Mouse (Mus musculus) ES-CJ7 (cell line): Measurements from ENCODE around the gene Xndc1.
A peak's percentile ranks its signal among the peaks of the same experiment; 100 is the strongest.

Source experiments
- DNase-seq: peaks from one replicate; pipeline ENCODE4 v3.0.0; 2011; ENCODE audit warnings: low read depth, low spot score

Gene Xndc1

DNA sequence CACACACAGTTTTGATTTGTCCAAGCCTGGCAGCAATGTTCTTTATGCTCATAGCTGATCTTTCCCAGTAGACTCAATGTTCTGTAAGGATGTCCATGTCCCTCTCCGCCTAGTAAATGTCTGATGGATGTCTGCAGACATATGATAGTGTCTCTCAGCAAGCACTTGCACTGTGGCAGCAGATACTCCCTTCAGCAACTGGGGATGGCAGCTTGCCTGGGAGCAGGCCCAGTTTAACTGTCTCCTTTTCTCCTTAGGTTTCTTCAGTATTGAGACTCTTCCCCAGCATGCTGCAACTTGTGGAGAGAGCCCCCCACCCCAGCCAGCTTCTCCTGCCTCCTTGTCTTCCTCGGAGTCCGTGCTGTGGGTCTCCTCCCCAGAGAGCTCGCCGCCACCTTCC lies 16.5 kb downstream of the Xndc1 start:
- no peak for DNase-seq

DNA sequence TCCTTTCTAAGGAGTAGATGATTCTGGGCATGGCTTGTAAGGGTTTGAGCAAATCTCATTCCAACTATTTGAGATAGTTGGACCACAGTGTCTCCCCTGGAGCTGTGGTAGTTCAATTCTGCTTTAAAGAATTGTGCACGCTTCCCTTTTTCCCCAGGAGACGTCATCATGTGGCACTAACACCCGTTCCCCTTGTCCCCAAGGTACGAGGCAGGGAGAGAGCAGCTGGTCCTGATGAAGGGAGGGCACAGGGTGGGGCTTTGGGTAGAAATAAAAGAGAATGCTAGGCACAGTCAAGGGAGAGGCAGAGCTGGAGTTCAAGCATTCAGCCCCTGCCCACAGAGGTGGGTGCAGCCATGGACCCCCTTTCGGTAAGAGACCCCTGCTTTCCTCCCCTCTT lies 17.5 kb downstream of the Xndc1 start, which contains the start of gene Trpc2:
Gene Trpc2, plus strand, starts transcription at position 301 of the 400 bp plus-strand sequence.
- DNase-seq, result no peak

DNA sequence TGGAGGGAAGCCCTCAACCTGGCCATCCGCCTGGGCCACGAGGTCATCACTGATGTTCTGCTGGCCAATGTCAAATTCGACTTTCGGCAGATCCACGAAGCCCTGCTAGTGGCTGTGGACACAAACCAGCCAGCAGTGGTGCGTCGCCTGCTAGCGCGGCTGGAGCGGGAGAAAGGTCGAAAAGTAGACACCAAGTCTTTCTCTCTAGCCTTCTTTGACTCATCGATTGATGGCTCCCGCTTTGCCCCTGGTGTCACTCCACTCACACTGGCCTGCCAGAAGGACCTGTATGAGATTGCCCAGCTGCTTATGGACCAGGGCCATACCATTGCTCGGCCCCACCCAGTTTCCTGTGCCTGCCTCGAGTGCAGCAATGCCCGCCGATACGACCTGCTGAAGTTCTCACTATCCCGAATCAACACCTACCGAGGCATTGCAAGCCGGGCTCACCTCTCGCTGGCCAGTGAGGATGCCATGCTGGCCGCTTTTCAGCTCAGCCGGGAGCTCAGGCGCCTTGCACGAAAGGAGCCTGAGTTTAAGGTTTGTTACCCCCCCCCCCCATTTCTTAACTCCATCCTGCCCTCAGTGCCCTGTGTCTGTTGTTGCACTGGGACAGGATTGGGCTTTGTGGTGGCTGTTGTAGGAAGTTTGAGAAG lies 18.9 kb downstream of the Xndc1 start:
- DNase-seq, result no peak

DNA sequence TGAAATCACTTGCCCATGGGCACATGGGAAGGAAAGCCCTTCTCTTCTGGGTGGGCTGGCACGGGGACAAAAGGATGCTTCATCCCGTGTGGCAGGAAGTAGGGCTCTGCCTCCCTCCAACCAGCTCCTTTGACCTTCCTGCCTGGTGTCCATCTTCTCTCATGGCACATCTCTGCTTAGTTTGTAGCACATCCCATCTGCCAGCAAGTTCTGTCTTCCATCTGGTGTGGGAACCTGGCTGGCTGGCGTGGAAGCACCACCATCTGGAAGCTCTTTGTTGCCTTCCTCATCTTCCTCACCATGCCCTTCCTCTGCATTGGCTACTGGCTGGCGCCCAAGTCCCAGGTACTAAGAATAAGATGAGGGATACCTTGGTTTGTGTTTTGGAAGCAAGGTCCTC lies 22.0 kb downstream of the Xndc1 start:
- DNase-seq, result no peak

DNA sequence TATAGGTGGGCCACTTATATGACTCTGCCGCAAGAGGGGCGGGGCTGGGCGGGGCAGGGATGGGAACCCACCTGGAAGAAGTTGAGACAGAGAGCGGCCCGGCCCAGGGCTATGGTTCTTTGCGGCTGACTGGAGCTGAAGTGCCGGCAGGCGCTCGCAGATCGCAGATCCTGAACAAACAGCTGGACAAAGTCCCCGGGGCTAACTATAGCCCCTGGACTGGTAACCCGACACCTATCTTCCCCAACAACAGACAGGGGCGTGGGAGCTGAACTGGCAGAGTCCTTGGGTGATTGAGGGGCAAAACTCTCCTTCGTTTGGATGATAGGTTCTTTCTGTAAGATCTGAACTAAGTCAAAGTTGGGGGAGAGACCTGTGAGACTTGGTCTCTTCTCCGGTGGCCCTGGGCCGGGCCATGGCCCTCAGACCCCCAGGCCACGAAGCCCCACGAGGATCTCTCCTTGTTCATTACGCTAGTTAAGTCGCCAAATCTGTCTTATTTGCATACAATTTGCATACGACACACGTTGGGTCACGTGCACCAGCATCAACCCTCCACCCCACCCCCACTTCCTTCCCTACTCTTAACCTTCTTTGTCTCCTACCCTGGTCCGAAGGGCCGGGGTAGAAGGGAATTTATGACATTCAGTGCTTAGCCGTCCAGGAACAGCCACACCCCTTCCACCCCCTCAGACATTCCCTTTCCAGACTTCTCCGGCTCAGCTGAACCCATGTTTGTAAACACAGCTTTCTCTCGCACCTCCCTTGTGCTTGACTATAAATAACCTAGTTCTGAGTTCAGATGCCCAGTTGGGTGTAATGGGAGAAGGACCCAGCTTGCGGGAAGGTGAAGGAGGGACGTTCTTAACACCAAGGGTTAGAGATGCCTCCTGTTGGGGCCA lies 34.7 kb downstream of the Xndc1 start:
- peak; percentile 82 for DNase-seq

DNA sequence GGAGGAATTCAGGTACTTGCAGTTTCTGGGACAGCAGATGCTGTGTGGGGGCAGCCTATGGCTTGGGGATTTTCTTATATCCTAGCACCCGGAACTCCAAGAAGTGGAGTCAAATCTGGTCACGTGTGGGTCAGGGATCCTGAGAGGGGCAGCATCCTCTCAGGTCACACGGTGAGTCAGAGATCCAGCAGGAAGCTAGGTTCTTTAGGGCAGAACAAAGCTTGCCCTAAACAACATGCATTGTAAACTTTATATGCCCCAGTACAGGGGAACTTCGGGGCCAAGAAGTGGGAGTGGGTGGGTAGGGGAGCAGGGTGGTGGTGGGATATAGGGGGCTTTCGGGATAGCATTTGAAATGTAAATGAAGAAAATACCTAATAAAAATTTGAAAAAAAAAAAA lies 35.6 kb downstream of the Xndc1 start:
- DNase-seq, result no peak

DNA sequence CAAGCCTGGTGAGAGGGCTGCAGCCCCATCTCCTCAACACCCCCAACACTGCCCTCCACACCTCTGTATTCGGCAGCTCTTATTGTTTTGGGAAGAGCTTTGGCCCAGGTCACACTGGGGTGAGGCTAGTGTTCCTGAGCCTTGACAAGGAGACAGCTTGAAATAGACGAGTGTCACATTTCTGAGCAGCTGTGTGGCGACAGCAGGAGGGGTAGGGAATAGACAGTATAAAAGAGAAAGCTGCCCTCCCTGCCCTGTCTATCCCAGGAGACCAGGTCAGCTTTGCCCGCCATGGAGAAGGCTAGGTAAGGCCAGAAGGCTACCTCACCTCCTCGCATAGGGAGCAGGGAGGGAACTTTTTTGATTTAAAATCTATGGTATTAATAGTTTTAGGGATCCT lies 36.2 kb downstream of the Xndc1 start, which contains the start of gene Art1:
Gene Art1, plus strand, starts transcription at position 257 of the 400 bp plus-strand sequence.
- no peak for DNase-seq

DNA sequence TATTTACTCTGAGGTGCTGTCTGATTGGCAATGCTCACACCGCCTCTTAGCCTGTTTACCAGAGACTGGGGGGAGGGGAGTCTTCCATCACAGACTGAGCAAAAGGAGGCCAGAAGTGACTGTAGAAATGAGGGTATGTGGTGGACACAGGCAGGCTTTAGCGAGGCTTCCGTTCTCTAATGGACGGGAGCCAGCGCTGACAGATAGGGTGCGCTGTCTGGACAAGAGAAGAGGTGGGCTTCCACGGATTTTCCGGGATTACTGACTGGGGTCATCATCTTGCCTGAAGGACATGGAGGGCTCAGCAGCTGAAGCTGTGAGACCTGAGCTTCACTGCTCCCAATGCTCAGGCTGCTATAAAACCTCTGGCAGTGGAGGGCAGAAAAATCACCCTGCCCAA lies 36.9 kb downstream of the Xndc1 start:
- DNase-seq, result no peak

DNA sequence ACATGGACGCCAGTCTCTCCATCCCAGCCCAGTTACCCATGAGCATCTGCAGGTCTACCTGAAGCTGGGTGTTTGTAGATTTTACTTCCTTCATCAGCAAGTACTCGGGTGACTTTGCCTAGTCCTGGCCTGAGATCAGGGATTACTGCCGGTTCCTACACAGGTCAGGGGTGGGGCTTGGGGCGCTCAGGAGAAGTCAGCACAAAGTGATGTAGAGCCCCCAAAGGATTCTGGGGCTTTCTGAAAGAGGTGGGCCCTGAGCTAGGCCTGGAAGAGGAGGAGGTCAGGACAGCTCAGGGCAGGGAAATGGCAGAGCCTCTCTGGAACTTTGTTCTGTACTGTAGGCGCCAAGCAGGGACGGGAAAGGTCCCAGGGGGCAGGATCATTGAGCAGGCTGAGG lies 37.4 kb downstream of the Xndc1 start:
- peak; percentile 51 for DNase-seq

DNA sequence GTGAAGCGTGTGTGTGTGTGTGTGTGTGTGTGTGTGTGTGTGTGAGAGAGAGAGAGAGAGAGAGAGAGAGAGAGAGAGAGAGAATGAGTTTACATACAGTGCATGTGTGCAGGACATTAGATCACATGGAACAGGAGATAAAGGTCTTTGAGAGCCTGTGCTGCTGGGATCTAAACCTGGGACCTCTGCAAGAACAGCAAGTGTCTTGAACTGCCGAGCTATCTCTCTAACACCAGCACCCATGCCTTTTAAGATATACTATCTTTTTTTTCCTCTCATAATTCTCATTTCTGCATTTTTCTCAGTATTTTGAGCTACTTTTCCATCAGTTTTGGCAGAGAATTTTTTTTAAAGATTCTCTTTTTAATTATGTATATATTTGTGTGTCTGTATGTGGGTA lies 38.2 kb downstream of the Xndc1 start:
- DNase-seq, result no peak

DNA sequence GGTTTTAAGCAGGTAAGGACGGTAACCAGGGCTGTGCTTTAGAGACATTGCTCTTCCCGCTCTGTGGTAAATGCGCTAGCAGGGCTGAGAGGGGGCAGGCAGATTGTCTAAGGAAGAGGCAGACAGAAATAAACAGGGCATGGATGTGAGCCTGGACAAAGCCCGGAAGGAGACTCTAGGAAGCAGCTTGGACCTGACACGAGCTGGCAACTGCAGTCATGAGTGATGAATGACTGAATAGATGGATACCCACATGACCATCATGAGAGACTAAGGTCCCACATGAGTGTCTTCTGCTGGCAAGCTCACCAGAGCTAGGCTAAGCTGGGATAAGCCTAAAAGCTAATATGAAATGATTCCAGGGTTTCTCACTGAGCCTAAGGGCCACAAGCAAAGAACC lies 38.8 kb downstream of the Xndc1 start:
- no peak for DNase-seq

DNA sequence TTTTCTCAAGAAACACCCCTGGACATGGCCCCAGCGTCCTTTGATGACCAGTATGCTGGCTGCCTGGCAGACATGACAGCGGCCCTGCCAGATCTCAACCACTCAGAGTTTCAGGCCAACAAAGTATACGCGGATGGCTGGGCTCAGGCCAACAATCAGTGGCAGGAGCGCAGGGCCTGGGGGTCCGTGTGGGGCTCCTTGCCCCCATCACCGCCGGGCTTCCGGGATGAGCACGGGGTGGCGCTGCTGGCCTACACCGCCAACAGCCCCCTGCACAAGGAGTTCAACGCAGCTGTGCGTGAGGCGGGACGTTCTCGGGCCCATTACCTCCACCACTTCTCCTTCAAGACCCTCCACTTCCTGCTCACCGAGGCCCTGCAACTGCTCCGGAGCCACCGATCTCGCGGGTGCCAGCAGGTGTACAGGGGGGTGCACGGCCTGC lies 41.4 kb downstream of the Xndc1 start:
- DNase-seq, result peak; percentile 46

DNA sequence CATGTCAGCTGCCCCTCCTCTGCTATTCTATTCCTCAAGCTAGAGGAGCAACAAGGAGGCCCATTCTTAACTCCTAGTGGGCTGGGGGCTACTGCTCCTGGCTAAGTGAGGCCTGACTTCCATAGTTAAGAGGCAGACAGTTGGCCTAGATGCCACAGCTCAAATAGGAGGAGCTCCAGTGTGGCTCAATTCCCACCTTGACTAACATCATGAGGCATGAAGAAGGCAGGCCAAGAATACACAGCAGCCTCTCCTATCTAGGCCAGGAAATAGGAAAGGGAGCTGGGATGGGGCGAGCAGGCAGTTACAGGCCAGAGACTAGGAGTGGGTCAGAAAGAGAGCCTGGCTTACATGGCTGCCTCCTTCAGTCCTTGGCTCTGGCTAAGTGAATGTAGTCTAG lies 42.9 kb downstream of the Xndc1 start:
- no peak for DNase-seq

DNA sequence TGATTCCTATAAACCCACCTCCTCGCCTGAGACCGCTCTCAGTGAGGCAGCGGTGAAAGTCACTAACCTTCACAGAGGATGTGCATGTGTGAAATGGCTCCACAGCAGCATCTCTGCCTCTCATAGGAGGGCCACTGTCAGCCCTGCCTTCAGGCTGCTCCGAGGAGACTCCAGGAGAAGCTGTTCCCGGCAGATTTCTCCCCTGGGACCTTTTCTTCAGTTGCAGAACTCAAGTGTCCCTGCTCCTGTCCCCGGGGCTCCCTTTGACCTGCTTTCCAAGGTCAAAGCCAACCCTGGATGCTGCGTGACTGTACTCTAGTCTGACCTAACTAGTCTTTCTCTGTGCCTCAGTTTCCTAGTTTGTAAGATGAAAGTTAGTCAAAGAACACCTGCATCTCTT lies 43.9 kb downstream of the Xndc1 start, which contains the start of gene Art5:
Gene Art5, minus strand, starts transcription at position 319 of the 400 bp plus-strand sequence.
- no peak for DNase-seq

DNA sequence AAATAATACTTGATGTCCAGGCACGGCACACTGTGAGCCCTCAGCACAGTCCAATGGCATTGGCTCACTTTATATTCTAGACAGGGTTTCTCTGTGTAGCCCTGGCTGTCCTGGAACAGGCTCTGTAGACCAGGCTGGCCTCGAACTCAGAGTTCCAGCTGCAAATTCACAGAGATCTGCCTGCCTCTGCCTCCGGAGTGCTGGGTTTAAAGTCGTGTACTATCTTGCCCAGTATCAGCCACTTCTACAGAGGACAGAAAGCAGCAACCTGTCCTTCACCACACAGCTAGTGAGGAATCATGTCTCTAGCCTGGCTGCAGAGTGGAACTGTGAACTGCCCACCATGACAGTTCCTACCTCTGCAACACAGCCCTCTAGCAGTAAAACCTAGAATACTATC lies 44.4 kb downstream of the Xndc1 start:
- DNase-seq, result no peak

DNA sequence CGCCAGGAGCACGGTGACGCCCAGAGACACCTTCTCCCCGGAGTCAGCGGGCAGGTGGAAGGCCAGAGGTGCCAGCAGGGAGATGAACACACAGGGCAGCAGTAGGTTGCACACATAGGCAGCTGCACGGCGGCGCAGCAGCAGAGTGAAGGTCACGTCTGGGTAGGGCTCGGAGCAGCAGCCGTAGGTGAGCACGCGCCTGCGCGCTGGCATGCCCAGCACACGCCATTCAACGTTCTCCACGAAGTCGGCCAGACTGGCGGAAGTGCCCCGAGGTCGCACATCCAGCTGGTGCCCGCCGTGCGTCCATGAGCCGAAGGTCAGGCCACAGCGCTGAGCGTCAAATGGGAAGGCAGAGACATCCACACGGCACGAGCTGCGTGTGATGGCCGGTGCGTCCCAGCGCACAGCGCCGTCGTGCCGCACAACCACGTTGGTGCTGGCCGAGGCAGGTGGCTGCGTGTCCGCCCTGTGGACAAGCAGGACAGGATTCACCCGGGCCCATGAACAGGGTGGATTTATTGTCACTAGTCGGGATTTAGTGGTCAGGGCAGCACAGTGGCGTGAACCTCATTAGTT lies 47.9 kb downstream of the Xndc1 start:
- DNase-seq, result peak; percentile 52

DNA sequence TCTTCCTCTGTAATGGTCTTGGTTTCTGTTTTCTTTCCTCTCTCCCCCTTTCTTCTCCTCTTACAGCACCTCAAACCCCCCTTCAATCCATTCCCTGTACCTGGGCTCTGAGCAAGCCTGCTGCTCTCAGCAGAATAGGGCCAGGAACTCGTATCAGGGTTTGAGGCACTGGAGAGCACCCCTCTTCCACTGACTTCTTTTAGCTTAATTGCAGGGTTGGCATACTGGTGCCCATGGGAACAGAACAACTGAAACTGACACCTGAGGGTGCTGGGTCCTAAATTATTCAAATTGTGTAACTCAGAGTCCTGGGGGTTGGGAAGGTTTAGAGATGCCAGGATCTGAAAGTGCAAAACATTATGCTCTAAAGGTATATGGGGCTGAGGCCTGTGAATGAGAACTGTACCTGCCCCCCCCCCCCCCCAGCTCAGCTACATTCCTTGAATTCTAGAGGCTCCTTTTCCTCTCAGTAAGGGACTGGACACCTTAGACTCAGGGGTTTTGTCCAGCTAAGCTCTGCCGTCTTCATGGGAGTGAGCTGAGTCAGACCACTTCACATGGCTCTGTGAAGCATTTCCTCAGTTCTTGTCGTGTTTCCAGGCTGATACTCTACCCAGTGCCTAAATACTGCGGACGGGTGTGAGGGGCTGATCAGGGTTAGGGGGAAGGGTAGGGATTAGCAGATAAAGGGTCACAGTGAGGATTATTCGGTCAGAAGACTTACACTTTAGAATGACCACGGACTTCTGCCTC lies 51.4 kb downstream of the Xndc1 start, which contains the start of gene Chrna10:
Gene Chrna10, minus strand, starts transcription at position 250 of the 753 bp plus-strand sequence.
- no peak for DNase-seq

DNA sequence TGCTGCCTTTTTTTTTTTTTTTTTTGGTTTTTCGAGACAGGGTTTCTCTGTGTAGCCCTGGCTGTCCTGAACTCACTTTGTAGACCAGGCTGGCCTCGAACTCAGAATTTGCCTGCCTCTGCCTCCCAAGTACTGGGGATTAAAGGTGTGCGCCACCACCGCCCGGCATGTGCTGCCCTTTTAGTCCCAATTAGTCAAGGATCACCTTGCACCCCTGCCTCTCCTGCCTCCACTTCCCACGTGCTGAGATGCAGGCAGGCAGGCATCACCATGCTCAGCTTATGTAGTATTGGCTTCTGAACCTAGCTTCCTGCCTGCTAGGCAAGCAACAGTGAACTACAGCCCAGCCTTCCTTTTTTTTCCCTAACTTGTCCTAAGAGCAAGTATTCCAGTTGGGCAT lies 52.1 kb downstream of the Xndc1 start:
- no peak for DNase-seq

DNA sequence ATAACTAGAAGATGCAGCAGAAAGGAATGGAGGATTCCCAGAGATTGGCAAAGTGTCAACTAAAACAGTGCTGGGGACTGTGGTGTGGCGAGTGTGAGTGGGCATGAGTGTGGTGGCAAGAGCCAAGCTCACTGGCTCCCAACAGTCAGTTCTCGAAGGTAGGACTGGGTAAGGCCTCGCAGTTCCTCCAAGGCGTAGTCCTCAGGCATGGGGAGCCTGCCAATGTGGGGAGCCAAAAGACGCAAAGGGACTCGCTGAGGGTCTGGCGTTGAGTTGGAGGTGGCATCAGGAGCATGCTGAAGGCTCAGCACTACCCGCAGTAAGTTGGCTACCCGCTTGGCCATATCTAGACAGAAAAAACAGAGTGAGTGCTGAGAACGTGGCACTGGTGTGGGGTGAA lies 55.0 kb downstream of the Xndc1 start:
- no peak for DNase-seq

DNA sequence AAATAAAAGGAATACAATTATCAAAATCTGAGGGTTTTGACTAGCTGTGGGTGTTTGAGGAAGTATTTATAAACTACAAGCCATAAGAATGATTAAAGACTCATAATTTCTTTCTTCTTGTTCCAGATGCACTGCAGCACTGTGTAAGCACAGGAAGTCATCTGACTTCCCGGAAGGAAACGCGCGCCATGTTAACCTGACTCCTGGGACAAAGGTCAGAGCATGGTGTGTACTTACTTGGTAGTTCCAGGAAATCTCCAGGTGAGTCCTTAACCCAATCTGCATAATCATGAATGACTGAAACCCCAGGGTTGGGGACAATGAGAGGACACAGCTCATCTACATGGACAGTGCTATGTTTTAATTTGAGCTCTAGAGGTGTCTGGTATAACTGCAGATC lies 67.1 kb downstream of the Xndc1 start:
- peak; percentile 40 for DNase-seq
